Mouse (Mus musculus): Measurements from ENCODE around the gene Myo3b. TPM values are rescaled to one million over a fixed set of nuclear protein-coding genes. Genes with fewer than 3 reads are reported as not detected.
"Not testable (repeated sequence)": the region's sequence is repeated elsewhere in the genome, so short reads cannot be mapped to it uniquely, and the experiment has no call there.

The Myo3b gene
- polyA plus RNA-seq, 1 experiment from 2014 or later = 0.39 TPM

DNA sequence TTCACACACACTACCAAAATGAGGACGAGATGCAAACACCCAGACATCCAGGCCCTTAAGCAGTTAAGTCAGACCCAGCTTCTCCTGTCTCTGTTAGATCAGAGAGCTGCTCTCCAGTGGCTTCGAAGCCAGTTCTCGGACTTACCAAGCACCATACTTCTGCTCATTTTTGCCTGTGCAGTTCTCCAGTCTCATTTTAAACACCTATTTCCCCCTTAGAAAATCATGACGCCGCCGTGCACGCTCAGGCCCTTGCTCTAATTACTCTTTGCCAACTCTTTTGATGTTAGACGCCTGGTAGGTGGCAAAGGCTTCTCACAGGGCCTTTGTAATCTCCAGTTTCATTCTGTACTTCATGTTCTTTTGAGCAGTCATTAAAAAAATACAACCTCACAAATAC, 179.5 kb downstream of the Myo3b start:
- Histone ChIP-seq H3K4me1 (ENCODE audit: control insufficient read depth, insufficient read depth, low read length) (no peaks in the 10 kb centered on the region), H3K9ac (ENCODE audit: low read length) (no peak overlapping the region), H3K36me3 (ENCODE audit: control insufficient read depth, insufficient read depth) (no peaks in the 10 kb centered on the region), H3K4me3 (ENCODE audit: low read length) (no peak overlapping the region), H3K4me2 (ENCODE audit: low read depth, low read length) (no peak overlapping the region), H3K27me3 (ENCODE audit: control insufficient read depth, insufficient read depth, low read length) (0 out of 2 replicates have a peak, but pooled peaks cover 3% of the 10 kb centered on the region), H3K9me3 (replicated peaks; ENCODE audit: control insufficient read depth, low read length) (no peaks in the 10 kb centered on the region), H3K27ac (ENCODE audit: low read length) (no peak overlapping the region)
- ATAC-seq (replicated peaks; ENCODE audit: extremely low read depth, insufficient read depth, low FRiP score) = no peak
- WGBS = 71% methylated on average over 8 of the region's 8 CpGs

DNA sequence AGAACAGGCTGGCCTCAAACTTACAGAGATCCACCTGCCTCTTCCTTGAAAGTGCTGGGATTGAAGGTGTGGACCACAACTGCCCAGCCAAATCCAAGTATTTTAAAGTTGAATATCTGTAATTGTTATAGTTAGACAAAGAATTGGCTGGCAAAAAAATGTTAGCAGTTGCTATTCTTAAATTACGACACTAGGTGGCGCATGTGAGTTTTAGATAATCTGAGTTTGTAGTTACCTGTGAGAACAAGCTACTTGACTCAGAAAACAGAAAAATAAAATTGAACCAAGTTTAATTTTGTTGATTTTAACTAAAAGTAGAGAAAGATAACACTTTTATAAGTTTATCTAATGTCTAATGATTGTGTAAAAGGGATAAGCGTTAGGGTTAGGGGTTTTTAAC, 187.8 kb downstream of the Myo3b start:
- no peak overlapping the region for H3K4me3 ChIP-seq (ENCODE audit: low read length)
- 11% methylated on average over 3 of the region's 3 CpGs for WGBS
- H3K9me3 ChIP-seq (replicated peaks; ENCODE audit: control insufficient read depth, low read length) = no peaks in the 10 kb centered on the region
- H3K27ac ChIP-seq (ENCODE audit: low read length) = no peak overlapping the region
- no peak for ATAC-seq (replicated peaks; ENCODE audit: extremely low read depth, insufficient read depth, low FRiP score)
- no peaks in the 10 kb centered on the region for H3K4me1 ChIP-seq (ENCODE audit: control insufficient read depth, insufficient read depth, low read length)
- no peaks in the 10 kb centered on the region for H3K36me3 ChIP-seq (ENCODE audit: control insufficient read depth, insufficient read depth)
- peaks cover 10% of the 10 kb centered on the region; the same call in 1 of the 2 replicates for H3K27me3 ChIP-seq (ENCODE audit: control insufficient read depth, insufficient read depth, low read length)
- H3K4me2 ChIP-seq (ENCODE audit: low read depth, low read length) = no peak overlapping the region
- H3K9ac ChIP-seq (ENCODE audit: low read length) = no peak overlapping the region

DNA sequence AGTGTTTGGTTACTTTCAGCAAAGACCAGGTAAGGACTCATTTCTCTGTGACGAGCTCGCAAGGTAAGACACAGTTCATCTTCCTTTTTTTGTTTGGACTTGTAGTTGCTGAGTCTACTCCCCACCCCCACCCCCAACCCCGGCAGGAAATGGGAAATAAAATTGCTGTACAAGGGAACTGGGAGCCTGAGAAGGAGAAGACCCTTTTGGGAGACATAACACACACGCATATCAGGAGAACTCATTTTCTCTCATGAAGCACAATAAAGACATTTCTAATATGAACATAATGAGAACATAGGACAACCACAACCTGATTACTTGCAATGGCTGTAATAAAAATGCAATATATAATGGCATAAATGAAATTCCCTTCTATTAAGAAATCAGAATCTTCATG, 195.5 kb downstream of the Myo3b start:
- 66% methylated on average over 3 of the region's 4 CpGs for WGBS

DNA sequence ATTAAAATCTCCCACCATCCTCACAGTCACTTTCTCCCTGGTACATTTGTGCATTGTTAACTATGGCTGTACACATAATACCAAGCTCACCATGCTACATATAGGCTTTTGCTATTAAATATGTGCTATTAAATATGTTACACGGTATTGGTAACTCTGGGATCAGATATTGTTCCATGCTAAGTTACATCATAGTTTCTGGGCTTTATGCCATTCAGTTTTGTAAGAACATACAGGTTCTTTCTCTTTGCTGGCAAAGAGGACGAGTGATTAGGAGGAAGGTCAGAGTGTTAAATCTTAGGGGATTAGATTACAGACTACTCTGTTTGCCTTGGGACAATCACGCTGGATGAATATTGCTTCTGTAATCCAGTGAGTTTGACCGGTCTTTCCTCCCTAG, 207.1 kb downstream of the Myo3b start:
- Histone ChIP-seq H3K9me3 (replicated peaks; ENCODE audit: control insufficient read depth, low read length) (no peaks in the 10 kb centered on the region; the same call in 1 of the 2 replicates), H3K9ac (ENCODE audit: low read length) (no peak overlapping the region), H3K27me3 (ENCODE audit: control insufficient read depth, insufficient read depth, low read length) (no peaks in the 10 kb centered on the region), H3K4me1 (ENCODE audit: control insufficient read depth, insufficient read depth, low read length) (no peaks in the 10 kb centered on the region), H3K4me2 (ENCODE audit: low read depth, low read length) (no peak overlapping the region), H3K4me3 (ENCODE audit: low read length) (no peak overlapping the region), H3K36me3 (ENCODE audit: control insufficient read depth, insufficient read depth) (no peaks in the 10 kb centered on the region), H3K27ac (ENCODE audit: low read length) (no peak overlapping the region)
- 61% methylated on average over 4 of the region's 4 CpGs for WGBS
- ATAC-seq (replicated peaks; ENCODE audit: extremely low read depth, insufficient read depth, low FRiP score) = no peak

More for the DNA sequence above, 195.5 kb downstream of the Myo3b start:
- H3K36me3 ChIP-seq (ENCODE audit: control insufficient read depth, insufficient read depth); H3K27ac ChIP-seq (ENCODE audit: low read length); H3K4me1 ChIP-seq (ENCODE audit: control insufficient read depth, insufficient read depth, low read length); H3K9me3 ChIP-seq (replicated peaks; ENCODE audit: control insufficient read depth, low read length); ATAC-seq (replicated peaks; ENCODE audit: extremely low read depth, insufficient read depth, low FRiP score); H3K9ac ChIP-seq (ENCODE audit: low read length); H3K4me3 ChIP-seq (ENCODE audit: low read length); H3K4me2 ChIP-seq (ENCODE audit: low read depth, low read length); H3K27me3 ChIP-seq (ENCODE audit: control insufficient read depth, insufficient read depth, low read length): not testable (repeated sequence)

DNA sequence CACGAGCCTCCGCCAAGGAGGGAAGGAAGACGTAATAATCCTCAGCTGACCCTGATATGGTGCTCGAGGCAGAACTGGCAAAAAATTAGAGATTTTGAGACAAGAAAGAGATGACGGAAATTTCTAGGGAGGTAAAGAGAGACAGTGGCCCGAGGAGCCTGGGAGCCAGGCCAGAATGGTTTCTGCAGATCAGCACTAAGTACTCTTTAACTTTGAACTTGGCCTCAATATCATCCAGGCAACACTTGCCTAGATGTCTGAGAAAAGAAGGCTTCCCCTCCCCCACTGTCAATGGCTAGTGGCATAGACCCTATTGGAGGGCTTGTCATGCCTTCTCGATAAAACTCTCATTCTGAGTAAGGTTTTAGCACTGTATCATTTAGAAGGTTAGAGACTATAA, 209.7 kb downstream of the Myo3b start:
- no peak overlapping the region for H3K4me2 ChIP-seq (ENCODE audit: low read depth, low read length)
- H3K36me3 ChIP-seq (ENCODE audit: control insufficient read depth, insufficient read depth) = no peaks in the 10 kb centered on the region
- no peak overlapping the region for H3K4me3 ChIP-seq (ENCODE audit: low read length)
- ATAC-seq (replicated peaks; ENCODE audit: extremely low read depth, insufficient read depth, low FRiP score) = no peak
- no peak overlapping the region for H3K27ac ChIP-seq (ENCODE audit: low read length)
- no peaks in the 10 kb centered on the region for H3K9me3 ChIP-seq (replicated peaks; ENCODE audit: control insufficient read depth, low read length)
- no peak overlapping the region for H3K9ac ChIP-seq (ENCODE audit: low read length)
- 70% methylated on average over 7 of the region's 7 CpGs for WGBS
- H3K4me1 ChIP-seq (ENCODE audit: control insufficient read depth, insufficient read depth, low read length) = no peaks in the 10 kb centered on the region
- H3K27me3 ChIP-seq (ENCODE audit: control insufficient read depth, insufficient read depth, low read length) = no peaks in the 10 kb centered on the region

GRCm38 (mm10) chr2:70249872-70250271, 210.9 kb downstream of the Myo3b start:
- Histone ChIP-seq H3K4me1 (ENCODE audit: control insufficient read depth, insufficient read depth, low read length) (no peaks in the 10 kb centered on the region), H3K4me2 (ENCODE audit: low read depth, low read length) (no peak overlapping the region), H3K9me3 (replicated peaks; ENCODE audit: control insufficient read depth, low read length) (no peaks in the 10 kb centered on the region), H3K4me3 (ENCODE audit: low read length) (no peak overlapping the region), H3K27me3 (ENCODE audit: control insufficient read depth, insufficient read depth, low read length) (no peaks in the 10 kb centered on the region), H3K9ac (ENCODE audit: low read length) (no peak overlapping the region), H3K36me3 (ENCODE audit: control insufficient read depth, insufficient read depth) (no peaks in the 10 kb centered on the region), H3K27ac (ENCODE audit: low read length) (no peak overlapping the region)
- WGBS = 44% methylated on average over 4 of the region's 4 CpGs
- ATAC-seq (replicated peaks; ENCODE audit: extremely low read depth, insufficient read depth, low FRiP score) = no peak

DNA sequence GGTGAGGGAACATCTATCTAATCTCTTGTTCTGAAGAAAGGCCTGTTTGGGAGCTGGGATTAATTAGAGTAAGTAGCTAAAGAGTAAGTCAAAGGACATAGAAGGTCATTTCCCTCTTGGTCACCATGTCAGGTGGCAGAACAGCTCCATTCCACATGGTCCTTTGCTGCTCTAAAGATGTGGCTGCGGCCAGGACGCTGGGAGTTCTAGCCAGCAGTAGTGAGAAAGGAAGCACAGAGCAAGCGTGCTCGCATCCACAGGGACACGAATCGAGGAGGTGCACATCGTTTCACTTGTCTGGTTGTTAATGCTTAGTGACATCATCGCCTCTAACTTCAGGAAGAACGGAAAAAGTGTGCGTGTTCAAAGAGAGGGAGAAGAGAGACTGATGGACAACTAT, 212.3 kb downstream of the Myo3b start:
- Histone ChIP-seq H3K9ac (ENCODE audit: low read length) (no peak overlapping the region), H3K4me2 (ENCODE audit: low read depth, low read length) (no peak overlapping the region), H3K4me1 (ENCODE audit: control insufficient read depth, insufficient read depth, low read length) (no peaks in the 10 kb centered on the region), H3K27me3 (ENCODE audit: control insufficient read depth, insufficient read depth, low read length) (no peaks in the 10 kb centered on the region), H3K27ac (ENCODE audit: low read length) (no peak overlapping the region), H3K9me3 (replicated peaks; ENCODE audit: control insufficient read depth, low read length) (no peaks in the 10 kb centered on the region), H3K4me3 (ENCODE audit: low read length) (no peak overlapping the region), H3K36me3 (ENCODE audit: control insufficient read depth, insufficient read depth) (no peaks in the 10 kb centered on the region)
- WGBS = 76% methylated on average over 10 of the region's 10 CpGs
- ATAC-seq (replicated peaks; ENCODE audit: extremely low read depth, insufficient read depth, low FRiP score) = no peak

- Histone ChIP-seq H3K27me3 (ENCODE audit: control insufficient read depth, insufficient read depth, low read length) (peaks cover 6% of the 10 kb centered on the region; the same call in 1 of the 2 replicates), H3K36me3 (ENCODE audit: control insufficient read depth, insufficient read depth) (no peaks in the 10 kb centered on the region), H3K27ac (ENCODE audit: low read length) (no peak overlapping the region), H3K9ac (ENCODE audit: low read length) (no peak overlapping the region), H3K4me3 (ENCODE audit: low read length) (no peak overlapping the region), H3K4me1 (ENCODE audit: control insufficient read depth, insufficient read depth, low read length) (peaks cover 2% of the 10 kb centered on the region), H3K4me2 (ENCODE audit: low read depth, low read length) (no peak overlapping the region), H3K9me3 (replicated peaks; ENCODE audit: control insufficient read depth, low read length) (no peaks in the 10 kb centered on the region)
- ATAC-seq (replicated peaks; ENCODE audit: extremely low read depth, insufficient read depth, low FRiP score) = no peak
- 15% methylated on average over 8 of the region's 8 CpGs for WGBS
Observed at GRCm38 (mm10) chr2:70259357-70260000, 220.6 kb downstream of the Myo3b start.

DNA sequence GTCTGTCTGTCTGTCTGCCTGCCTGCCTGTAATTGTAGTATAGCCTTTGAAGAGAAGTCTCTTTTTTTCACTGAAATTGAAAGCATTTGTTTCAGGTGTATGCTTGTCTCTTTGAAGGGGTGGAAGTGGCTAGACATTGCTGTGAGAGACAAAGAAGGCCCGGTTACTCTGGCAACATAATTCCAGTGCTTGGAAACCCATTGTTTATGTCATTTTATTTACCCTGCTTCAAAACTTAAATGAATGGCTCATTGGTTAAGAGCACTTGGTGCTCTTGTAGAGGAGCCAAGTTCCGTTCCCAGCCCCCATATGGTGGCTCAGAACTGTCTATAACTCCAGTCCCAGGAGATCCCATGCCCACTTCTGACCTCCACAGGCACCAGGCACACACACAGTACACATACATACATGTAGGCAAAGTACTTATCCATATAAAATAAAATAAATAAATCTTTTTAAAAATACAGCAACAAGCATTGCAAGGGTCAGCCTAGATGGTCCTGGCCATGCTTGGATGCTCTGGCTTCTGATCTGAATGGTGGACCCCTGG, 221.8 kb downstream of the Myo3b start:
- no peak for ATAC-seq (replicated peaks; ENCODE audit: extremely low read depth, insufficient read depth, low FRiP score)
- Histone ChIP-seq H3K27me3 (ENCODE audit: control insufficient read depth, insufficient read depth, low read length) (peaks cover 6% of the 10 kb centered on the region; the same call in 1 of the 2 replicates), H3K4me1 (ENCODE audit: control insufficient read depth, insufficient read depth, low read length) (peaks cover 2% of the 10 kb centered on the region), H3K4me2 (ENCODE audit: low read depth, low read length) (no peak overlapping the region), H3K27ac (ENCODE audit: low read length) (no peak overlapping the region), H3K36me3 (ENCODE audit: control insufficient read depth, insufficient read depth) (no peaks in the 10 kb centered on the region), H3K9me3 (replicated peaks; ENCODE audit: control insufficient read depth, low read length) (no peaks in the 10 kb centered on the region), H3K9ac (ENCODE audit: low read length) (no peak overlapping the region), H3K4me3 (ENCODE audit: low read length) (no peak overlapping the region)
- WGBS = 82% methylated on average over 2 of the region's 2 CpGs

Measured in heart, embryonic 16.5 days (tissue).